Mouse (Mus musculus) lung, postnatal 0 days (tissue): ENCODE results near the gene Cacna1a. TPM values are rescaled to one million over a fixed set of nuclear protein-coding genes. Genes with fewer than 3 reads are reported as not detected.

Experiments used
- ATAC-seq: fragments of 200-750 bp; cut with Nextera tagmentation; 2 replicates; pipeline ENCODE4 v1.8.0; 2017; ENCODE audit warnings: moderate library complexity
- DNase-seq: peaks from one replicate; pipeline ENCODE4 v3.0.0-alpha.2; 2016; ENCODE audit warnings: low spot score
- H3K27ac ChIP-seq: fragments of 300-500 bp; sonication (generic); 2 replicates; pipeline ENCODE4 v1.5.1; 2014; ENCODE audit warnings: antibody characterized with exemption, mild to moderate bottlenecking, low read length, mixed read lengths
- H3K27me3 ChIP-seq: fragments of 300-500 bp; sonication (generic); replicated peaks from 2 replicates; pipeline ENCODE4 v1.6.1; 2014; ENCODE audit warnings: low read length, mixed read lengths; ENCODE audit not compliant: insufficient read depth
- H3K36me3 ChIP-seq: fragments of 300-500 bp; sonication (generic); 2 replicates; pipeline ENCODE4 v1.6.1; 2014; ENCODE audit warnings: low read length, mixed read lengths; ENCODE audit not compliant: insufficient read depth
- H3K4me1 ChIP-seq: fragments of 300-500 bp; sonication (generic); 2 replicates; pipeline ENCODE4 v1.6.1; 2014; ENCODE audit warnings: antibody characterized with exemption, low read depth, low read length, mixed read lengths; ENCODE audit not compliant: insufficient read depth
- H3K4me2 ChIP-seq: fragments of 300-500 bp; sonication (generic); replicated peaks from 2 replicates; pipeline ENCODE4 v1.6.1; 2014; ENCODE audit warnings: low read depth, mild to moderate bottlenecking, low read length, moderate library complexity, mixed read lengths
- H3K4me3 ChIP-seq: fragments of 300-500 bp; sonication (generic); 2 replicates; pipeline ENCODE4 v1.5.1; 2014; ENCODE audit warnings: low read depth, low read length
- H3K9ac ChIP-seq: fragments of 300-500 bp; sonication (generic); replicated peaks from 2 replicates; pipeline ENCODE4 v1.6.1; 2014; ENCODE audit warnings: low read depth, mild to moderate bottlenecking
- H3K9me3 ChIP-seq: fragments of 300-500 bp; sonication (generic); 2 replicates; pipeline ENCODE4 v1.6.1; 2016; ENCODE audit warnings: low read length, mixed read lengths
- CTCF ChIP-seq: IDR thresholded peaks from 2 replicates; pipeline ENCODE4 v1.5.1; 2016; ENCODE audit warnings: antibody characterized with exemption, mild to moderate bottlenecking
- EP300 ChIP-seq: IDR thresholded peaks from 2 replicates; pipeline ENCODE4 v1.6.1; 2016; ENCODE audit warnings: antibody characterized with exemption, mild to moderate bottlenecking, control low read depth
- WGBS: fragments of 180-500 bp; shearing (Covaris S2); extraction: QIAGEN DNeasy Blood & Tissue Kit; methylation state at CpG from one replicate; pipeline ENCODE4 v1.1.7; 2014; 5-methylcytosine and 5-hydroxymethylcytosine counted together
- polyA plus RNA-seq: library from polyadenylated mRNA; unstranded; fragments of >200 nt; fragmentation: Nextera tagmentation; extraction: Ambion mirVana; gene quantifications from 2 replicates; pipeline ENCODE4 v1.2.1, GENCODE M21; 2015

The Cacna1a gene
- polyA plus RNA-seq, 1 experiment from 2014 or later = 3.3 TPM

DNA sequence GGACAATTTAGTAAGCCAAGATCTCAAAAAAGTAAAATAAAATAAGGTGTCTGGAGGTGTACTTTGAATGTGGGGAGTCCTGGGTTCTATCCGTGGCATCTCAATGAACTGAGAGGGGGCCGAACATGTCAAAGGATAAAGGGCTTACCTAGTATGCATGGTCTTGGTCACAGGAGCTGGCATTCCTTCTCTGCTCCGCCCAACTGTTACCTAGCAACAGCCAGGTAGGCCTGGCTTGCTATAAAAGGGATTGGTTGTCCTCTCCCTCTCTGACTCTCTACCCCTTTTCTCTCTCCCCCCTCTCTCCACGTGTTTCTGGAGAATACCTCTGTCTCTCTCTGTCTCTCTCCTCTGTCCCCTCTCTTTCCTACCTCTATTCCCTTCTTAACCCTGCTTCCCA lies 269.4 kb downstream of the Cacna1a start:
- peak; percentile 78 for DNase-seq
- peaks cover 32% of the 10 kb centered on the region for H3K4me1 ChIP-seq
- 0 out of 2 replicates have a peak overlapping the region, but pooled peaks have one; percentile 81 for H3K4me2 ChIP-seq

GRCm38 (mm10) chr8:84658951-84659350 lies 270.7 kb downstream of the Cacna1a start:
- peaks cover 32% of the 10 kb centered on the region for H3K4me1 ChIP-seq
- peak overlapping the region; percentile 99; the same call in 1 of the 2 replicates for H3K27ac ChIP-seq
- H3K9ac ChIP-seq = no peak overlapping the region
- ATAC-seq (no peak), DNase-seq (no peak)
- H3K36me3 ChIP-seq = no peaks in the 10 kb centered on the region
- no peaks in the 10 kb centered on the region for H3K9me3 ChIP-seq
- no peaks in the 10 kb centered on the region for H3K27me3 ChIP-seq
- WGBS = 47% methylated on average over 1 of the region's 1 CpGs
- no peak overlapping the region for H3K4me2 ChIP-seq
- TF ChIP-seq EP300 (no peak), CTCF (no peak)
- no peak overlapping the region for H3K4me3 ChIP-seq

More for the DNA sequence above, 269.4 kb downstream of the Cacna1a start:
- Histone ChIP-seq H3K9me3 (no peaks in the 10 kb centered on the region), H3K9ac (no peak overlapping the region), H3K36me3 (no peaks in the 10 kb centered on the region), H3K4me3 (no peak overlapping the region), H3K27me3 (no peaks in the 10 kb centered on the region), H3K27ac (peak overlapping the region; percentile 97)
- ATAC-seq = no peak
- WGBS = 51% methylated on average over 4 of the region's 4 CpGs
- TF ChIP-seq CTCF (no peak), EP300 (no peak)

DNA sequence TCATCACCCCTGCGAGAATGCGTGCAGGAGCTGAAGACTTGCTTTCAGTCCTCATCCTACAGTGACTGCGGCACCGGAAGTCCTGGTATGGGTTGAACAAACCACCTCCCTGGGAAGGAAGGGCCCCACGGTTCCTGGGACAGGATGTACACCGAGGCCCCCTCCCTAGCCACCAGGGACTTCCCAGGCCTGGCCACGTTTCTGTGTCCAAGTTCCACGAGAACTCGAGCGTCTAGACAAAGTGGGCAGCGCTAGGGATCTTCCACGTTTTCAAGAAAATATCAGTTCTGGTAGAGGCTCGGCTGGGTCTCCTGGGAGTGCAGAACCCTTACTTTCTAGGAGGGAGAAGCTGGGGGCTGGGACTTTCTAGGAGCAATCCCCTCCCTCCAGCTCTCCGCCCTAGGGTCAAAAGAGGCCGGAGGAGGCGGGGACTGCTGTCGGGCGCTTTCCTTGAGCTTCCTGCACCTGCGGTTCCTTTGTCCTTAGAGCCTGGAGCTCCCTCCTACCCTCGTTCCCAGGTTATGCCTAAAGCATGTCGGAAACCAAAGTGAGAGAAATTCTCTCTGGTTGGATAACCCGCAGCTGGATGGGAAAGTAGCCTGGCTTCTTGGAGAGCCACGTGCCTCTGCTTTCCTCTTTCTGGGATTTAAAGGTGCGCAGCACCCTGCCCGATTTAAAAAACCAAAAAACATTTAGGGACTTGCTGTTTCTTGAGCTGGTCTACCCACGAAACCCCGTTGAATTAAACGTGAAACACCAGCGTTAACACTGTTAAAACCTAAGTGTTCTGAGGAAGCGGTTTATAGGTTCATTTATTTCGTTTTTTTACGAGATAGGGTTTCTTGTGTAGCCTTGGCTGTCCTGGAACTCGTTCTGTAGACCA lies 271.9 kb downstream of the Cacna1a start:
- Histone ChIP-seq H3K9ac (peak overlapping the region; percentile 99), H3K4me2 (peak overlapping the region; percentile 79), H3K4me3 (peak overlapping the region; percentile 97), H3K27me3 (no peaks in the 10 kb centered on the region), H3K4me1 (peaks cover 32% of the 10 kb centered on the region), H3K27ac (peak overlapping the region; percentile 99), H3K9me3 (no peaks in the 10 kb centered on the region), H3K36me3 (no peaks in the 10 kb centered on the region)
- ATAC-seq (peak; percentile 15), DNase-seq (peak; percentile 89)
- WGBS = 4% methylated on average over 33 of the region's 33 CpGs
- TF ChIP-seq EP300 = peak; percentile 87
- no peak for TF ChIP-seq CTCF

GRCm38 (mm10) chr8:84660819-84661457 lies 272.7 kb downstream of the Cacna1a start:
- Histone ChIP-seq H3K4me1 (peaks cover 32% of the 10 kb centered on the region), H3K4me3 (peak overlapping the region; percentile 97), H3K27me3 (no peaks in the 10 kb centered on the region), H3K27ac (peak overlapping the region; percentile 99), H3K9me3 (no peaks in the 10 kb centered on the region), H3K4me2 (peak overlapping the region; percentile 79), H3K9ac (peak overlapping the region; percentile 99), H3K36me3 (no peaks in the 10 kb centered on the region)
- TF ChIP-seq CTCF (no peak), EP300 (no peak; the same call in 1 of the 2 replicates)
- DNase-seq = peak; percentile 87
- WGBS = 2% methylated on average over 20 of the region's 20 CpGs
- ATAC-seq = peak; percentile 10

GRCm38 (mm10) chr8:84661458-84661871 lies 273.2 kb downstream of the Cacna1a start:
- WGBS = under 1% methylated on average over 24 of the region's 24 CpGs
- Histone ChIP-seq H3K27me3 (no peaks in the 10 kb centered on the region), H3K4me2 (peak overlapping the region; percentile 79), H3K9ac (peak overlapping the region; percentile 99), H3K27ac (peak overlapping the region; percentile 99), H3K36me3 (no peaks in the 10 kb centered on the region), H3K4me3 (peak overlapping the region; percentile 97), H3K9me3 (no peaks in the 10 kb centered on the region), H3K4me1 (peaks cover 27% of the 10 kb centered on the region)
- peak; percentile 98 for DNase-seq
- TF ChIP-seq EP300 (peak; percentile 86), CTCF (no peak; the same call in 1 of the 2 replicates)
- ATAC-seq = peak; percentile 69

DNA sequence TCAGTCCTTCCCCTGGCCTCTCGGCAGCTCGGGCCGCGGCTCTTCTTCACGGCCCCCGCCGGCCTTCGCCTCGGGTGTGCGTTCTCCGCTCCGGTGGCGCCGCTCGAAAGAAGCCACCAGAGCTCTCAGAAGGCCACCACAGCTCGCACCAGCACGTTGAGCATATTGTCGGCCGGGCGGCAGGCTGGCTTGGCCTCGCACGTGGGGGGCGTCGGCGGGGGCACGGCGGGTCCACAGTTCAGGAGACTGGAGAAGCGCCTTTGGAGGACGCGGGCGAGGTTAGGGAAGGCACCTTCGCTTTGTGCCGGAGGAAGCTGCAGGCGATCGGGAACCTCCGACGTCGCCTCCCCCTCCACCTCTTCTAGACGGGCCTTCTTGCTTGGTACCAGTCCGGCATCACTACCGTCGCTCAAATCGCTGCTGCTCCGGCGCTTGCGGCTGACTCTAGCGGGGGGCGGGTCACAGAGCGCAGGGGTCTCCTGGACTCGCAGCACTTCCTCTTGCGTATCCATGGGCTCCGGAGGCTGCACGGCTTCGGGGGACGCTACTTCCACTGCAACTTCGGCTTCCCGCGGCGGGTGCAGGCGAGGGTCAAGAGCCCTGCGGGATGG lies 273.8 kb downstream of the Cacna1a start:
- Histone ChIP-seq H3K36me3 (no peaks in the 10 kb centered on the region), H3K9me3 (no peaks in the 10 kb centered on the region), H3K9ac (peak overlapping the region; percentile 99), H3K27me3 (no peaks in the 10 kb centered on the region), H3K4me1 (peaks cover 24% of the 10 kb centered on the region), H3K4me2 (peak overlapping the region; percentile 79), H3K27ac (peak overlapping the region; percentile 99), H3K4me3 (peak overlapping the region; percentile 97)
- peak; percentile 60 for DNase-seq
- WGBS = under 1% methylated on average over 57 of the region's 61 CpGs
- ATAC-seq = peak; percentile 3; the same call in 1 of the 2 replicates
- TF ChIP-seq EP300 (no peak), CTCF (no peak)
